Mouse (Mus musculus) kidney, postnatal 0 days (tissue): ENCODE results near the gene Sds. TPM values are rescaled to one million over a fixed set of nuclear protein-coding genes. Genes with fewer than 3 reads are reported as not detected.

Source experiments
- ATAC-seq: fragments of 200-750 bp; cut with Nextera tagmentation; replicated peaks from 2 replicates; pipeline ENCODE4 v1.8.0; 2017; ENCODE audit warnings: low read depth, moderate number of reproducible peaks, moderate TSS enrichment, moderate library complexity; ENCODE audit not compliant: low FRiP score
- DNase-seq: peaks from one replicate; pipeline ENCODE4 v3.0.0-alpha.2; 2016; ENCODE audit warnings: low spot score
- H3K27ac ChIP-seq: fragments of 300-500 bp; sonication (generic); 2 replicates; pipeline ENCODE4 v1.5.1; 2014; ENCODE audit warnings: mild to moderate bottlenecking
- H3K27me3 ChIP-seq: fragments of 300-500 bp; sonication (generic); 2 replicates; pipeline ENCODE4 v1.6.1; 2014; ENCODE audit warnings: low read length, mixed read lengths; ENCODE audit not compliant: insufficient read depth
- H3K36me3 ChIP-seq: fragments of 300-500 bp; sonication (generic); 2 replicates; pipeline ENCODE4 v1.6.1; 2014; ENCODE audit warnings: low read length, mixed read lengths; ENCODE audit not compliant: insufficient read depth
- H3K4me1 ChIP-seq: fragments of 300-500 bp; sonication (generic); replicated peaks from 2 replicates; pipeline ENCODE4 v1.6.1; 2014; ENCODE audit warnings: antibody characterized with exemption, low read length, mixed read lengths; ENCODE audit not compliant: insufficient read depth
- H3K4me2 ChIP-seq: fragments of 300-500 bp; sonication (generic); 2 replicates; pipeline ENCODE4 v1.6.1; 2014; ENCODE audit warnings: mild to moderate bottlenecking, low read length, moderate library complexity, mixed read lengths
- H3K4me3 ChIP-seq: fragments of 300-500 bp; sonication (generic); replicated peaks from 2 replicates; pipeline ENCODE4 v1.5.1; 2014; ENCODE audit warnings: low read depth, low read length
- H3K9ac ChIP-seq: fragments of 300-500 bp; sonication (generic); 2 replicates; pipeline ENCODE4 v1.6.1; 2014; ENCODE audit warnings: low read depth, low read length
- H3K9me3 ChIP-seq: fragments of 300-500 bp; sonication (generic); replicated peaks from 2 replicates; pipeline ENCODE4 v1.6.1; 2016; ENCODE audit warnings: low read length, inconsistent platforms, mixed read lengths
- CTCF ChIP-seq: IDR thresholded peaks from 2 replicates; pipeline ENCODE4 v1.5.1; 2016; ENCODE audit warnings: antibody characterized with exemption, low read depth, mild to moderate bottlenecking, moderate library complexity
- WGBS: fragments of 180-500 bp; shearing (Covaris S2); extraction: QIAGEN DNeasy Blood & Tissue Kit; methylation state at CpG from one replicate; pipeline ENCODE4 v1.1.7; 2014; 5-methylcytosine and 5-hydroxymethylcytosine counted together
- polyA plus RNA-seq: library from polyadenylated mRNA; unstranded; fragments of >200 nt; fragmentation: Nextera tagmentation; extraction: Ambion mirVana; gene quantifications from 2 replicates; pipeline ENCODE4 v1.2.1, GENCODE M21; 2015

Gene Sds
- polyA plus RNA-seq, 1 experiment from 2014 or later: not detected

- 0 out of 2 replicates have a peak, but pooled peaks cover 31% of the 10 kb centered on the region for H3K36me3 ChIP-seq
- no peak overlapping the region for H3K4me2 ChIP-seq
- no peak overlapping the region for H3K27ac ChIP-seq
- no peak overlapping the region for H3K4me3 ChIP-seq
- H3K27me3 ChIP-seq: no peaks in the 10 kb centered on the region
- no peaks in the 10 kb centered on the region for H3K4me1 ChIP-seq
- ATAC-seq: no peak
- WGBS: 63% methylated on average over 11 of the region's 11 CpGs
- no peak overlapping the region for H3K9ac ChIP-seq
- no peaks in the 10 kb centered on the region for H3K9me3 ChIP-seq
- DNase-seq: no peak
- no peak for TF ChIP-seq CTCF
Observed at GRCm38 (mm10) chr5:120526311-120526710, 50.0 kb downstream of the Sds start.

GRCm38 (mm10) chr5:120527296-120527964 lies 51.1 kb downstream of the Sds start:
- H3K4me2 ChIP-seq: no peak overlapping the region
- H3K4me1 ChIP-seq: no peaks in the 10 kb centered on the region
- no peaks in the 10 kb centered on the region for H3K27me3 ChIP-seq
- ATAC-seq (no peak), DNase-seq (no peak)
- WGBS: 92% methylated on average over 13 of the region's 20 CpGs
- H3K4me3 ChIP-seq: no peak overlapping the region
- H3K9ac ChIP-seq: no peak overlapping the region
- no peak for TF ChIP-seq CTCF
- no peaks in the 10 kb centered on the region for H3K9me3 ChIP-seq
- no peak overlapping the region for H3K27ac ChIP-seq
- peaks cover 31% of the 10 kb centered on the region; the same call in 1 of the 2 replicates for H3K36me3 ChIP-seq

GRCm38 (mm10) chr5:120531631-120532030 lies 55.3 kb downstream of the Sds start:
- Histone ChIP-seq H3K9me3 (no peaks in the 10 kb centered on the region), H3K27ac (no peak overlapping the region), H3K27me3 (no peaks in the 10 kb centered on the region), H3K4me1 (peaks cover 15% of the 10 kb centered on the region; the same call in 1 of the 2 replicates), H3K4me2 (no peak overlapping the region), H3K9ac (no peak overlapping the region), H3K36me3 (peaks cover 29% of the 10 kb centered on the region), H3K4me3 (no peak overlapping the region)
- TF ChIP-seq CTCF: no peak
- 82% methylated on average over 8 of the region's 8 CpGs for WGBS
- ATAC-seq (no peak), DNase-seq (no peak)

Other genes with a start within 250 kb of the Sds start
- not detected in 2 replicates for gene Lhx5, start 44.8 kb upstream of the Sds start, polyA plus RNA-seq
- gene Sdsl, start 3.7 kb upstream of the Sds start, polyA plus RNA-seq: 12.0 and 13.3 TPM in 2 replicates
- 73.7 and 78.2 TPM in 2 replicates for gene Plbd2, start 27.1 kb downstream of the Sds start, polyA plus RNA-seq
- 9.5 and 9.8 TPM in 2 replicates for gene Slc8b1, start 34.6 kb downstream of the Sds start, polyA plus RNA-seq
- gene Tpcn1, start 112.1 kb downstream of the Sds start, polyA plus RNA-seq: 34.6 and 35.4 TPM in 2 replicates
- 1.1 and 1.4 TPM in 2 replicates for gene Iqcd, start 112.5 kb downstream of the Sds start, polyA plus RNA-seq
- 14.3 and 16.3 TPM in 2 replicates for gene Rita1, start 136.1 kb downstream of the Sds start, polyA plus RNA-seq
- gene Ddx54, start 136.2 kb downstream of the Sds start, polyA plus RNA-seq: 34.8 and 38.6 TPM in 2 replicates
- not detected in 2 replicates for gene Cfap73, start 157.7 kb downstream of the Sds start, polyA plus RNA-seq
- gene Rasal1, start 172.3 kb downstream of the Sds start, polyA plus RNA-seq: 0.36 and 0.39 TPM in 2 replicates
- 3.6 and 5.5 TPM in 2 replicates for gene Dtx1, start 235.4 kb downstream of the Sds start, polyA plus RNA-seq